Mouse (Mus musculus): Measurements from ENCODE around the gene Igfl3. TPM values are rescaled to one million over a fixed set of nuclear protein-coding genes. Genes with fewer than 3 reads are reported as not detected.

Igfl3 gene
- not detected in 2 replicates for polyA plus RNA-seq (2012; ENCODE audit: insufficient read depth, insufficient read length, missing spikeins)

- H3K4me3 ChIP-seq (ENCODE audit: insufficient read depth, low read depth, low read length): no peak within 1 kb of the TSS
- no peaks in the 10 kb centered on the region for H3K4me1 ChIP-seq (ENCODE audit: control insufficient read depth, insufficient read depth, insufficient read length, low read length)
- H3K27ac ChIP-seq (replicated peaks; ENCODE audit: low read depth, low read length): no peak within 1 kb of the TSS
Measured at GRCm38 (mm10) chr7:18176194-18176593, at the start of gene Igfl3. Gene Igfl3, plus strand, starts transcription at chr7:18176494.

GRCm38 (mm10) chr7:18210938-18211337, 34.6 kb downstream of the Igfl3 start:
- H3K4me3 ChIP-seq (ENCODE audit: insufficient read depth, low read depth, low read length): no peak overlapping the region
- H3K4me1 ChIP-seq (ENCODE audit: control insufficient read depth, insufficient read depth, insufficient read length, low read length): no peaks in the 10 kb centered on the region

GRCm38 (mm10) chr7:18214699-18215098, 38.4 kb downstream of the Igfl3 start:
- no peak overlapping the region for H3K27ac ChIP-seq (replicated peaks; ENCODE audit: low read depth, low read length)

More at GRCm38 (mm10) chr7:18210938-18211337, 34.6 kb downstream of the Igfl3 start:
- H3K27ac ChIP-seq (replicated peaks; ENCODE audit: low read depth, low read length): no peak overlapping the region

More at GRCm38 (mm10) chr7:18214699-18215098, 38.4 kb downstream of the Igfl3 start:
- H3K4me3 ChIP-seq (ENCODE audit: insufficient read depth, low read depth, low read length): no peak overlapping the region
- no peaks in the 10 kb centered on the region for H3K4me1 ChIP-seq (ENCODE audit: control insufficient read depth, insufficient read depth, insufficient read length, low read length)

Other genes starting within 250 kb of the Igfl3 start
- gene Ceacam11, start 204.4 kb upstream of the Igfl3 start, polyA plus RNA-seq (2012; ENCODE audit: insufficient read depth, insufficient read length, missing spikeins): not detected in 2 replicates
- not detected in 2 replicates for gene Ceacam13, start 166.6 kb upstream of the Igfl3 start, polyA plus RNA-seq (2012; ENCODE audit: insufficient read depth, insufficient read length, missing spikeins)
- not detected in 2 replicates for gene Ceacam12, start 110.6 kb upstream of the Igfl3 start, polyA plus RNA-seq (2012; ENCODE audit: insufficient read depth, insufficient read length, missing spikeins)
- gene Mill1, start 68.9 kb downstream of the Igfl3 start, polyA plus RNA-seq (2012; ENCODE audit: insufficient read depth, insufficient read length, missing spikeins): not detected in 2 replicates
- gene Psg18, start 178.5 kb downstream of the Igfl3 start, polyA plus RNA-seq (2012; ENCODE audit: insufficient read depth, insufficient read length, missing spikeins): not detected in 2 replicates

Data from brown adipose tissue, adult 24 weeks (tissue).